Mouse (Mus musculus) left cerebral cortex, adult 11 months (tissue): ENCODE measurements at regions not wholly inside any gene's neighbourhood (a gene's known extent, or its start where the extent isn't known, plus 50 kb on each side); places are given as distances from the start of the nearest gene placed in this dataset.

Experiments
- DNase-seq: peaks from one replicate; pipeline ENCODE4 v3.0.0; 2022; ENCODE audit warnings: low spot score

DNA sequence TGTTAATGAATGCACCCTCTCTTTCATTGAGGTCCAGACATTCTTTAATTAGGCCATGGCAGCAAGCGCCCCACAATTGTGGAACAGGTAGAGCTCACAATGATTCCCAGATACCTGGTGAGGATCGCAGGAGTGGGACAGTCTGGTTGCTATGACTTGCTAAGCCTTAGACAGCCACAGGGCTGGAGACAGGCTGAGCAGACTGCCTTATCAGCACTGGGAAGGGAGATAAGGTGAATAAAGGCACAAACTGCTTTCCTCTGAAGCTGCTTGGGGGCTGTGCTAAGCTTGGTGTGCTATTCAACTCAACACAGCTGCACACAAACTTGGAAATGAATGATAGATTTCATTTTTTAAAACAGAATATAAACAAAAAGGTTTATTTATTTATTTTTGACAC, 159.8 kb upstream of the Masp1 start:
- no peak for DNase-seq

DNA sequence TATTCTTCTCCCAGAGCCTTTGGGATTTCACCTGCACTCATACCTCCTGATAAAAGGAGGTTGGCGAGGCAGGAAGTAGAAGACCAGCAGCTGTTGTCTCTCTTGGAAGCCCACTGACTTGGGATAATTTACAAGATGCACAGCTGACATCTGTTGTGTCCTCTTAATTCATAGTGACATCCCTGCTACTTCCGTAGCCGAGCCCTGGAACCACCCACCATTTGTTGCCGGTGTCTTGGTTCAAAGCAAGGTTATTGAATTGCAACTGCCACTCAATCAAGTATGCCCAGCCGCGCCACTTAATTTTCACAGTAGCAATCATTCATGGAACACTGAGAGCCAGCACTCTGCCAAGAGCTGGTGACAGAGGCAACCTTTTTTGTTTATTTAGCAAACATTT, 151.8 kb upstream of the Masp1 start:
- no peak for DNase-seq

DNA sequence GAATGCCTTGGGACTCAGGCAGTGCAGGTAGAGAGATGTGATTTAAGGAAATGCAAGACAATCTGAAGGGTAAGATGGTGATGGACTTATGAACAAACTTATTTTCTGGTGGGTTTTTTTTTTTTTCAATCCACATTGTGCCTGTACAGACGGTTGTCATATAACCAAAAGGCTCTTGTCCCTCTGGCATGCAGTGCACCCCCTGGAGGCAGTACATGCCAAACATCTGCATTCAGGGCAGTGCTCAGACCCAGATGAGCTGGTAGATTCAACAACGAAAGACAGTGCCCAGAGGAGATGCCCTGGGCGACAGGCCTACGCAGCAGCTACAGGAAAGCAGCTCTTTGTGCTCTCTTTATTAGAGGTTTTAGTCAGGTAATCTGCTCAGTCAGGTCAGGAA, 149.5 kb upstream of the Masp1 start:
- no peak for DNase-seq

DNA sequence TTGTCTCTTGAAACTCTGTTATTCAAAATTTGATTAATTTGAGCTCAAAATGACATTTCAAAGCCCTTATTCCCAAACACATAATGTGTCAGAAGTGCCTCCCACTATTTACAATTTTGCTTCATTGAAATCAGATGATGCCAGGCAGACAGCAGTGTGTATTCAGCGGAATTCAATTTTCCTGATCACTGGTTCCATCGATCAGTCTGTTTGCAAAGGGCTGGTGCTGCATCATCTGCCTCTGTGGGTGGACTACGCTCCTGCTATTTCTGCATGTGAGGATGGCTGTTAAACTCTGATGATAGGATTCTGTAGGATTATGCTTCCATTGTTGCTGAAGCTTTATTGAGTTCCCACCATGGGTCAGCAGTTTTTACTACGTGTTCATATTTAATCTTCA, 149.0 kb upstream of the Masp1 start:
- no peak for DNase-seq
